Mouse (Mus musculus) intestine, postnatal 0 days (tissue): ENCODE results near the gene Tigit. TPM values are rescaled to one million over a fixed set of nuclear protein-coding genes. Genes with fewer than 3 reads are reported as not detected.
A peak's percentile ranks its signal among the peaks of the same experiment; 100 is the strongest.

Source experiments
- ATAC-seq: fragments of 200-750 bp; cut with Nextera tagmentation; 2 replicates; pipeline ENCODE4 v1.8.0; 2017; ENCODE audit warnings: mild to moderate bottlenecking, moderate TSS enrichment, moderate library complexity
- H3K27ac ChIP-seq: fragments of 300-500 bp; sonication (generic); 2 replicates; pipeline ENCODE4 v1.5.1; 2014; ENCODE audit warnings: mild to moderate bottlenecking, low read depth, low read length, moderate library complexity
- H3K27me3 ChIP-seq: fragments of 300-500 bp; sonication (generic); replicated peaks from 2 replicates; pipeline ENCODE4 v1.6.1; 2014; ENCODE audit warnings: low read length, mixed read lengths; ENCODE audit not compliant: control insufficient read depth, insufficient read depth
- H3K36me3 ChIP-seq: fragments of 300-500 bp; sonication (generic); 2 replicates; pipeline ENCODE4 v1.6.1; 2014; ENCODE audit warnings: mild to moderate bottlenecking, moderate library complexity; ENCODE audit not compliant: control insufficient read depth, insufficient read depth
- H3K4me1 ChIP-seq: fragments of 300-500 bp; sonication (generic); replicated peaks from 2 replicates; pipeline ENCODE4 v1.6.1; 2014; ENCODE audit warnings: antibody characterized with exemption, low read length, mixed read lengths; ENCODE audit not compliant: control insufficient read depth, insufficient read depth
- H3K4me2 ChIP-seq: fragments of 300-500 bp; sonication (generic); replicated peaks from 2 replicates; pipeline ENCODE4 v1.6.1; 2014; ENCODE audit warnings: low read depth, mild to moderate bottlenecking, moderate library complexity
- H3K4me3 ChIP-seq: fragments of 300-500 bp; sonication (generic); 2 replicates; pipeline ENCODE4 v1.5.1; 2014; ENCODE audit warnings: low read depth, low read length
- H3K9ac ChIP-seq: fragments of 300-500 bp; sonication (generic); 2 replicates; pipeline ENCODE4 v1.6.1; 2014; ENCODE audit warnings: mild to moderate bottlenecking, low read depth, low read length
- H3K9me3 ChIP-seq: fragments of 300-500 bp; sonication (generic); 2 replicates; pipeline ENCODE4 v1.6.1; 2016; ENCODE audit warnings: mixed run types; ENCODE audit not compliant: control insufficient read depth
- CTCF ChIP-seq: sonication (generic); IDR thresholded peaks from 2 replicates; pipeline ENCODE4 v1.5.1; 2016; ENCODE audit warnings: low read depth, mild to moderate bottlenecking, control low read depth, antibody characterized with exemption, moderate library complexity
- WGBS: fragments of 180-500 bp; shearing (Covaris S2); extraction: QIAGEN DNeasy Blood & Tissue Kit; methylation state at CpG from one replicate; pipeline ENCODE4 v1.1.7; 2014; 5-methylcytosine and 5-hydroxymethylcytosine counted together
- polyA plus RNA-seq: library from polyadenylated mRNA; unstranded; fragments of >200 nt; fragmentation: Nextera tagmentation; extraction: Ambion mirVana; gene quantifications from 2 replicates; pipeline ENCODE4 v1.2.1, GENCODE M21; 2015

Gene Tigit
- polyA plus RNA-seq, 1 experiment from 2014 or later, result not detected

DNA sequence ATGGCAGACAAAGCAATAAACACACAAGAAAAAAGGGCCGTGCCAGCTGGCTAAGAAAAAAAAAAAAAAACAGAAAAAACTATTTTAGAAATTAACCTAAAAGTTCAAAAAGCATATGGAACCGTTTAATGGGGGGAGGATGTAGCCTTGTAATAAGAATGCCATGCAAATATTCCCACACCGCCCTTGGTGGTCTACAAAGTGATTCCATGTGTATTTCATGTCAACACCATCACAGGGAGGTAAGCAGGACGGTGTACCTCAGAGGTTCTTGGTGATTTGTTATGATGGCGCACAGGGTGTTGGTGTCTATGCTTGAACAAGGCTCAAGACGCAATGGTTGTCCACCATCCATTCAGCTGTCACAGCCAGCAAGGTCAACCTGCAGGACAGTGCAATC lies 46.6 kb downstream of the Tigit start:
- no peak overlapping the region for H3K4me3 ChIP-seq
- no peaks in the 10 kb centered on the region for H3K9me3 ChIP-seq
- WGBS, result 91% methylated on average over 6 of the region's 6 CpGs
- no peak for TF ChIP-seq CTCF
- no peaks in the 10 kb centered on the region for H3K4me1 ChIP-seq
- H3K4me2 ChIP-seq, result no peak overlapping the region
- H3K27me3 ChIP-seq, result no peaks in the 10 kb centered on the region
- no peak for ATAC-seq
- 0 out of 2 replicates have a peak overlapping the region, but pooled peaks have one; percentile 22 for H3K27ac ChIP-seq
- peaks cover 5% of the 10 kb centered on the region; the same call in 1 of the 2 replicates for H3K36me3 ChIP-seq
- H3K9ac ChIP-seq, result no peak overlapping the region

- no peak overlapping the region for H3K27ac ChIP-seq
- ATAC-seq, result no peak
- H3K9me3 ChIP-seq, result no peaks in the 10 kb centered on the region
- WGBS, result 63% methylated on average over 4 of the region's 4 CpGs
- no peak overlapping the region for H3K4me3 ChIP-seq
- H3K36me3 ChIP-seq, result peaks cover 5% of the 10 kb centered on the region; the same call in 1 of the 2 replicates
- no peak overlapping the region for H3K4me2 ChIP-seq
- H3K4me1 ChIP-seq, result no peaks in the 10 kb centered on the region
- no peaks in the 10 kb centered on the region for H3K27me3 ChIP-seq
- TF ChIP-seq CTCF, result no peak
- no peak overlapping the region for H3K9ac ChIP-seq
These were observed 47.6 kb downstream of the Tigit start for GRCm38 (mm10) chr16:43616348-43616747.

- no peak for ATAC-seq
- no peak overlapping the region for H3K4me3 ChIP-seq
- no peak overlapping the region for H3K4me2 ChIP-seq
- H3K4me1 ChIP-seq, result no peaks in the 10 kb centered on the region
- TF ChIP-seq CTCF, result no peak
- no peak overlapping the region for H3K27ac ChIP-seq
- H3K9me3 ChIP-seq, result no peaks in the 10 kb centered on the region
- WGBS, result 94% methylated on average over 10 of the region's 10 CpGs
- H3K9ac ChIP-seq, result no peak overlapping the region
- H3K27me3 ChIP-seq, result no peaks in the 10 kb centered on the region
- peaks cover 17% of the 10 kb centered on the region; the same call in 1 of the 2 replicates for H3K36me3 ChIP-seq
These were observed 53.6 kb downstream of the Tigit start for GRCm38 (mm10) chr16:43610375-43610774.

GRCm38 (mm10) chr16:43608066-43608465 lies 55.9 kb downstream of the Tigit start:
- H3K9me3 ChIP-seq, result no peaks in the 10 kb centered on the region
- H3K9ac ChIP-seq, result no peak overlapping the region
- no peak for ATAC-seq
- peaks cover 17% of the 10 kb centered on the region; the same call in 1 of the 2 replicates for H3K36me3 ChIP-seq
- no peaks in the 10 kb centered on the region for H3K27me3 ChIP-seq
- no peak overlapping the region for H3K4me2 ChIP-seq
- no peak overlapping the region for H3K4me3 ChIP-seq
- TF ChIP-seq CTCF, result no peak
- H3K27ac ChIP-seq, result no peak overlapping the region
- no peaks in the 10 kb centered on the region for H3K4me1 ChIP-seq

GRCm38 (mm10) chr16:43607086-43607485 lies 56.9 kb downstream of the Tigit start:
- H3K36me3 ChIP-seq, result peaks cover 17% of the 10 kb centered on the region; the same call in 1 of the 2 replicates
- no peak overlapping the region for H3K4me2 ChIP-seq
- no peak overlapping the region for H3K27ac ChIP-seq
- H3K9me3 ChIP-seq, result no peaks in the 10 kb centered on the region
- no peaks in the 10 kb centered on the region for H3K27me3 ChIP-seq
- ATAC-seq, result no peak
- H3K4me1 ChIP-seq, result no peaks in the 10 kb centered on the region
- TF ChIP-seq CTCF, result no peak
- no peak overlapping the region for H3K9ac ChIP-seq
- H3K4me3 ChIP-seq, result no peak overlapping the region

GRCm38 (mm10) chr16:43604399-43605013 lies 59.4 kb downstream of the Tigit start:
- Histone ChIP-seq H3K4me2 (no peak overlapping the region), H3K27me3 (no peaks in the 10 kb centered on the region), H3K27ac (no peak overlapping the region), H3K9ac (no peak overlapping the region), H3K36me3 (peaks cover 3% of the 10 kb centered on the region; the same call in 1 of the 2 replicates), H3K9me3 (no peaks in the 10 kb centered on the region), H3K4me1 (no peaks in the 10 kb centered on the region), H3K4me3 (no peak overlapping the region)
- 59% methylated on average over 4 of the region's 4 CpGs for WGBS
- TF ChIP-seq CTCF, result no peak
- no peak for ATAC-seq
